Mouse (Mus musculus) spleen, postnatal 10 days (tissue): Measurements from ENCODE around the gene Gm3435.
"Not testable (repeated sequence)": the region's sequence is repeated elsewhere in the genome, so short reads cannot be mapped to it uniquely, and the experiment has no call there.

ENCODE experiments used
- DNase-seq, 2 experiments: peaks; one replicate each; pipeline ENCODE4 v3.0.0; 2021 to 2022; ENCODE audit warnings: low spot score in 2 of 2

Gm3435 gene

GRCm38 (mm10) chr17:15040455-15040854 is 30.5 kb downstream of the Gm3435 start:
- DNase-seq: not testable (repeated sequence)

GRCm38 (mm10) chr17:15041175-15041729 is 31.3 kb downstream of the Gm3435 start, which contains the start of the genes Ermard, Tcte3 and Gm3448:
Gene Ermard, plus strand, starts transcription at chr17:15041208.
Gene Tcte3, minus strand, starts transcription at chr17:15041488.
Gene Gm3448, minus strand, starts transcription at chr17:15041537.
- peak; percentile 50 to 54 for DNase-seq

- DNase-seq: not testable (repeated sequence)
Observed at GRCm38 (mm10) chr17:15050338-15050737, 40.4 kb downstream of the Gm3435 start.

- not testable (repeated sequence) for DNase-seq
Observed at GRCm38 (mm10) chr17:15052766-15053165, 42.8 kb downstream of the Gm3435 start.

GRCm38 (mm10) chr17:15053183-15053828 is 43.3 kb downstream of the Gm3435 start:
- DNase-seq: not testable (repeated sequence)

- DNase-seq: not testable (repeated sequence)
Observed at GRCm38 (mm10) chr17:15053829-15054200, 43.8 kb downstream of the Gm3435 start.

- DNase-seq: no peak
Observed at GRCm38 (mm10) chr17:15055925-15056324, 45.9 kb downstream of the Gm3435 start.

GRCm38 (mm10) chr17:15058161-15058591 is 48.2 kb downstream of the Gm3435 start:
- DNase-seq: peak in 1 of 2 experiments; percentile 8

GRCm38 (mm10) chr17:15059646-15060045 is 49.7 kb downstream of the Gm3435 start:
- DNase-seq: peak in 1 of 2 experiments; percentile 9

GRCm38 (mm10) chr17:15060356-15060755 is 50.4 kb downstream of the Gm3435 start:
- peak in 1 of 2 experiments; percentile 7 for DNase-seq

GRCm38 (mm10) chr17:15065391-15066024 is 55.5 kb downstream of the Gm3435 start:
- DNase-seq: peak in 1 of 2 experiments; percentile 40

- DNase-seq: peak in 1 of 2 experiments; percentile 13
Observed at GRCm38 (mm10) chr17:15066066-15066465, 56.1 kb downstream of the Gm3435 start.

- peak in 1 of 2 experiments; percentile 9 for DNase-seq
Observed at GRCm38 (mm10) chr17:15066911-15067310, 56.9 kb downstream of the Gm3435 start.

GRCm38 (mm10) chr17:15068040-15068792 is 58.2 kb downstream of the Gm3435 start:
- no peak for DNase-seq

GRCm38 (mm10) chr17:15069124-15069523 is 59.1 kb downstream of the Gm3435 start:
- DNase-seq: no peak
